Mouse (Mus musculus): Measurements from ENCODE around the gene Epb41l2.

DNA sequence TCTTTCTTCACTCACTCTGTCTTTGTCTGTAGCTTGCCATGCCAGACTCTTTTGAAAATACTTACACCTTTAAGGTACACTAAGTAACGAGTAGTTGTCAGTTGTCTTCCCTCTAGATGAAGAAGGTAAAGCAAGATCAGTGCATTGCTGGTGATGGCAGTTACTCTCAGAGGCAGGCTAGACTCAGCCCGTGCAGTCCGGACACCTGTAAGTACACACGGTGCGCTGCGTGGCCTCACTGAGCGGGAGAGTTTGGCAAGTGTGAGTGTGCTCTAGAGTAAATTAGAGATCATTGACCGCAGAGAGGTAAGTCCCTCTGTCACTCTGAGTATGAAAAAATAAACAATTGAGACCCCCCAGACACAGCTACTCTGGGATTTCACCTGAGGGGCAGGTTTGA is 46.0 kb downstream of the Epb41l2 start:
- TF ChIP-seq CTCF (IDR thresholded peaks at IDR 0.05; ENCODE audit: extremely low read depth, insufficient read depth, low read length), result no peak
- no peak for TF ChIP-seq POLR2A (IDR thresholded peaks at IDR 0.05; ENCODE audit: extremely low read depth, insufficient read depth, low read length)
